Mouse (Mus musculus): ENCODE data around the gene Gm47996.
"Not testable (repeated sequence)": the region's sequence is repeated elsewhere in the genome, so short reads cannot be mapped to it uniquely, and the experiment has no call there.

The Gm47996 gene

GRCm38 (mm10) chr1:151203818-151204217, 6.1 kb upstream of the Gm47996 start, which contains the start of gene 3110040M04Rik:
Gene 3110040M04Rik (plus strand): TSS chr1:151204121.
- in situ Hi-C loops (cut with MboI, MseI) = not testable (repeated sequence)

- in situ Hi-C loops (cut with MboI, MseI) = not testable (repeated sequence)
These were observed 1.4 kb upstream of the Gm47996 start for GRCm38 (mm10) chr1:151208493-151208892.

- in situ Hi-C loops (cut with MboI, MseI) = not testable (repeated sequence)
These were observed 987 bp upstream of the Gm47996 start for GRCm38 (mm10) chr1:151208944-151209343.

- in situ Hi-C loops (cut with MboI, MseI) = not testable (repeated sequence)
These were observed 1.7 kb downstream of the Gm47996 start for GRCm38 (mm10) chr1:151211666-151212065.

- in situ Hi-C loops (cut with MboI, MseI) = no loop called here
These were observed 4.9 kb downstream of the Gm47996 start for GRCm38 (mm10) chr1:151214862-151215261.

GRCm38 (mm10) chr1:151215985-151216384, 6.1 kb downstream of the Gm47996 start:
- in situ Hi-C loops (cut with MboI, MseI) = no loop called here

GRCm38 (mm10) chr1:151216417-151216816, 6.5 kb downstream of the Gm47996 start:
- in situ Hi-C loops (cut with MboI, MseI) = no loop called here

- in situ Hi-C loops (cut with MboI, MseI) = no loop called here
These were observed 9.1 kb downstream of the Gm47996 start for GRCm38 (mm10) chr1:151219045-151219444.

- in situ Hi-C loops (cut with MboI, MseI) = no loop called here
These were observed 10.2 kb downstream of the Gm47996 start for GRCm38 (mm10) chr1:151220098-151220497.

- in situ Hi-C loops (cut with MboI, MseI) = no loop called here
These were observed 12.8 kb downstream of the Gm47996 start for GRCm38 (mm10) chr1:151222561-151223267.

GRCm38 (mm10) chr1:151223377-151223776, 13.4 kb downstream of the Gm47996 start:
- in situ Hi-C loops (cut with MboI, MseI) = no loop called here

- in situ Hi-C loops (cut with MboI, MseI) = no loop called here
These were observed 14.6 kb downstream of the Gm47996 start for GRCm38 (mm10) chr1:151224536-151224935.

GRCm38 (mm10) chr1:151227506-151227905, 17.6 kb downstream of the Gm47996 start:
- in situ Hi-C loops (cut with MboI, MseI) = no loop called here

GRCm38 (mm10) chr1:151228320-151228989, 18.5 kb downstream of the Gm47996 start:
- in situ Hi-C loops (cut with MboI, MseI) = no loop called here

- in situ Hi-C loops (cut with MboI, MseI) = no loop called here
These were observed 22.4 kb downstream of the Gm47996 start for GRCm38 (mm10) chr1:151232346-151232745.

- in situ Hi-C loops (cut with MboI, MseI) = no loop called here
These were observed 23.8 kb downstream of the Gm47996 start for GRCm38 (mm10) chr1:151233756-151234155.

- in situ Hi-C loops (cut with MboI, MseI) = no loop called here
These were observed 25.6 kb downstream of the Gm47996 start for GRCm38 (mm10) chr1:151235574-151235973.

GRCm38 (mm10) chr1:151236141-151236930, 26.4 kb downstream of the Gm47996 start:
- in situ Hi-C loops (cut with MboI, MseI) = no loop called here

- in situ Hi-C loops (cut with MboI, MseI) = no loop called here
These were observed 27.8 kb downstream of the Gm47996 start for GRCm38 (mm10) chr1:151237780-151238179.

GRCm38 (mm10) chr1:151243332-151243731, 33.4 kb downstream of the Gm47996 start:
- in situ Hi-C loops (cut with MboI, MseI) = loop anchor here in 1 of 2 experiments (10.0 kb wide), 1 partner anchor 1791 kb away; no protein-coding TSS in a partner anchor

GRCm38 (mm10) chr1:151244013-151244412, 34.1 kb downstream of the Gm47996 start:
- in situ Hi-C loops (cut with MboI, MseI) = loop anchor here in 1 of 2 experiments (10.0 kb wide), 1 partner anchor 1791 kb away; no protein-coding TSS in a partner anchor

- in situ Hi-C loops (cut with MboI, MseI) = loop anchor here in 1 of 2 experiments (10.0 kb wide), 1 partner anchor 1790 kb away; no protein-coding TSS in a partner anchor
These were observed 34.8 kb downstream of the Gm47996 start for GRCm38 (mm10) chr1:151244761-151245160.

Data from T-helper 17 cell (primary cell).